Mouse (Mus musculus) CH12.LX (cell line): Measurements from ENCODE around the gene Sumo3.

Experiments
- CHD1 ChIP-seq: IDR thresholded peaks from 2 replicates; pipeline ENCODE4 v1.6.1; 2012; ENCODE audit warnings: low read depth, low read length, improper control_type of control experiment, inconsistent platforms
- CTCF ChIP-seq, 2 experiments: IDR thresholded peaks in 1 of 2; conservative IDR thresholded peaks in 1 of 2; 2 replicates each; pipeline ENCODE4 v1.5.1; 2011 to 2012; ENCODE audit warnings: low read depth in 2 of 2, low read length in 2 of 2, improper control_type of control experiment in 1 of 2, inconsistent platforms in 1 of 2, mild to moderate bottlenecking in 1 of 2, moderate library complexity in 1 of 2
- ETS1 ChIP-seq: conservative IDR thresholded peaks from 2 replicates; pipeline ENCODE4 v1.6.1; 2012; ENCODE audit warnings: low read depth, mild to moderate bottlenecking, inconsistent platforms, low read length, improper control_type of control experiment, moderate library complexity
- HCFC1 ChIP-seq: IDR thresholded peaks from 2 replicates; pipeline ENCODE4 v1.6.1; 2012; ENCODE audit warnings: low read depth, mild to moderate bottlenecking, inconsistent platforms, low read length, improper control_type of control experiment
- KAT2A ChIP-seq: IDR thresholded peaks from 2 replicates; pipeline ENCODE4 v1.6.1; 2012; ENCODE audit warnings: low read length, improper control_type of control experiment, inconsistent platforms; ENCODE audit not compliant: insufficient replicate concordance
- MAZ ChIP-seq: IDR thresholded peaks from 2 replicates; pipeline ENCODE4 v1.6.1; 2012; ENCODE audit warnings: low read depth, mild to moderate bottlenecking, inconsistent platforms, low read length, improper control_type of control experiment, moderate library complexity
- MYC ChIP-seq: IDR thresholded peaks from 2 replicates; pipeline ENCODE4 v1.6.1; 2011; ENCODE audit warnings: low read depth, mild to moderate bottlenecking, improper control_type of control experiment, low read length
- NRF1 ChIP-seq: IDR thresholded peaks from 2 replicates; pipeline ENCODE4 v1.6.1; 2014; ENCODE audit warnings: low read depth, mild to moderate bottlenecking, inconsistent platforms, low read length, improper control_type of control experiment, moderate library complexity
- POLR2A ChIP-seq: IDR thresholded peaks from 2 replicates; pipeline ENCODE4 v1.6.1; 2011; ENCODE audit warnings: low read depth, mild to moderate bottlenecking, improper control_type of control experiment, low read length
- RAD21 ChIP-seq: IDR thresholded peaks from 2 replicates; pipeline ENCODE4 v1.6.1; 2011; ENCODE audit warnings: low read depth, mild to moderate bottlenecking, low read length, improper control_type of control experiment, moderate library complexity
- TBP ChIP-seq: conservative IDR thresholded peaks from 2 replicates; pipeline ENCODE4 v1.6.1; 2011; ENCODE audit warnings: low read depth, low read length, improper control_type of control experiment
- ZC3H11A ChIP-seq: IDR thresholded peaks from 2 replicates; pipeline ENCODE4 v1.6.1; 2012; ENCODE audit warnings: low read depth, mild to moderate bottlenecking, inconsistent platforms, low read length, improper control_type of control experiment
- ZKSCAN1 ChIP-seq: IDR thresholded peaks from 2 replicates; pipeline ENCODE4 v1.6.1; 2012; ENCODE audit warnings: low read depth, inconsistent platforms, low read length, improper control_type of control experiment, borderline replicate concordance

GRCm38 (mm10) chr10:77582285-77582618 is 23.6 kb upstream of the Sumo3 start:
- TF ChIP-seq CTCF (conservative IDR thresholded peaks at IDR 0.05 in 1 of 2, IDR thresholded peaks at IDR 0.05 in 1 of 2; ENCODE audit: low read depth in 2 of 2, low read length in 2 of 2) (no peak), ETS1 (no peak), CHD1 (no peak), MAZ (no peak), HCFC1 (no peak), ZC3H11A (no peak), MYC (no peak), POLR2A (no peak), NRF1 (no peak), RAD21 (no peak), TBP (no peak), KAT2A (no peak), ZKSCAN1 (no peak)
